Mouse (Mus musculus): ENCODE results near the gene Ganab.

- no peak for TF ChIP-seq CTCF (IDR thresholded peaks at IDR 0.05; ENCODE audit: low read depth)
- no peak for TF ChIP-seq EP300 (IDR thresholded peaks at IDR 0.05; ENCODE audit: low read depth)
These were observed 47.4 kb upstream of the Ganab start, which contains the start of gene Lrrn4cl for GRCm38 (mm10) chr19:8850402-8850901.
